Mouse (Mus musculus): Measurements from ENCODE around the gene Ccdc18. TPM values are rescaled to one million over a fixed set of nuclear protein-coding genes. Genes with fewer than 3 reads are reported as not detected.

Gene Ccdc18
- polyA plus RNA-seq, 1 experiment from 2014 or later: 2.4 TPM

- Histone ChIP-seq H3K4me3 (replicated peaks; ENCODE audit: low read length) (peak overlapping the region; percentile 88), H3K27me3 (ENCODE audit: control insufficient read depth, insufficient read depth, low read length) (no peaks in the 10 kb centered on the region), H3K9ac (peak overlapping the region; percentile 68), H3K27ac (peak overlapping the region; percentile 88), H3K9me3 (ENCODE audit: control insufficient read depth, low read length) (no peaks in the 10 kb centered on the region), H3K36me3 (replicated peaks; ENCODE audit: control insufficient read depth, insufficient read depth) (peaks cover 13% of the 10 kb centered on the region; the same call in 1 of the 2 replicates), H3K4me2 (replicated peaks) (peak overlapping the region; percentile 60), H3K4me1 (replicated peaks; ENCODE audit: control insufficient read depth, insufficient read depth, low read length) (peaks cover 3% of the 10 kb centered on the region)
- ATAC-seq (ENCODE audit: low FRiP score): peak; percentile 58
- DNase-seq (ENCODE audit: low spot score): peak; percentile 61
- under 1% methylated on average over 32 of the region's 32 CpGs for WGBS
These were observed 730 bp upstream of the Ccdc18 start for GRCm38 (mm10) chr5:108131849-108132440.

- Histone ChIP-seq H3K36me3 (replicated peaks; ENCODE audit: control insufficient read depth, insufficient read depth) (no peaks in the 10 kb centered on the region), H3K4me2 (replicated peaks) (no peak overlapping the region), H3K9ac (no peak overlapping the region), H3K27ac (no peak overlapping the region), H3K4me1 (replicated peaks; ENCODE audit: control insufficient read depth, insufficient read depth, low read length) (no peaks in the 10 kb centered on the region), H3K27me3 (ENCODE audit: control insufficient read depth, insufficient read depth, low read length) (no peaks in the 10 kb centered on the region), H3K4me3 (replicated peaks; ENCODE audit: low read length) (no peak overlapping the region), H3K9me3 (ENCODE audit: control insufficient read depth, low read length) (no peaks in the 10 kb centered on the region)
- 97% methylated on average over 1 of the region's 1 CpGs for WGBS
- DNase-seq (ENCODE audit: low spot score) (no peak), ATAC-seq (ENCODE audit: low FRiP score) (no peak)
These were observed 19.9 kb downstream of the Ccdc18 start for GRCm38 (mm10) chr5:108152592-108152991.

DNA sequence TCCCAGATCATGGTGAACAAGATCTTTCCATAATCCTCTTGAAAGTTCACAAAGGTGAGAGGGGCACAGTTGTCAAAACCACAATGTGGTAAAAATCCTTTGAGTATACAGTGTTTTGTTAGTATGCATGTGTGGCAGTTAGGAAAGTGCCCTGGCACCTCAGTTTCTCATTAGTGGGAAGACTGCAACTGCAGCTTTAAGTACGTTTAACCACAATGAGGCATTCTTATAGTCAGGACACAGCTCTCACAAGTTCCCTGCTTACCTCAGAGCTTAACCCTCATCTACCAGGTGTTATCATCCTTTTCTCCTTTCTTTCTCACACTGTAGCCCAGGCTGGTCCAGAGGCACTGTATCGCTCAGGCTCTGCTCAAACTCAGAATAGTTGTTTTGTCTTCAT lies 28.1 kb downstream of the Ccdc18 start:
- no peaks in the 10 kb centered on the region for H3K9me3 ChIP-seq (ENCODE audit: control insufficient read depth, low read length)
- no peak overlapping the region for H3K4me3 ChIP-seq (replicated peaks; ENCODE audit: low read length)
- DNase-seq (ENCODE audit: low spot score): no peak
- H3K36me3 ChIP-seq (replicated peaks; ENCODE audit: control insufficient read depth, insufficient read depth): no peaks in the 10 kb centered on the region
- H3K27ac ChIP-seq: no peak overlapping the region
- no peak for ATAC-seq (ENCODE audit: low FRiP score)
- no peaks in the 10 kb centered on the region for H3K27me3 ChIP-seq (ENCODE audit: control insufficient read depth, insufficient read depth, low read length)
- H3K4me1 ChIP-seq (replicated peaks; ENCODE audit: control insufficient read depth, insufficient read depth, low read length): no peaks in the 10 kb centered on the region
- WGBS: 85% methylated on average over 2 of the region's 2 CpGs
- H3K4me2 ChIP-seq (replicated peaks): no peak overlapping the region
- H3K9ac ChIP-seq: no peak overlapping the region

DNA sequence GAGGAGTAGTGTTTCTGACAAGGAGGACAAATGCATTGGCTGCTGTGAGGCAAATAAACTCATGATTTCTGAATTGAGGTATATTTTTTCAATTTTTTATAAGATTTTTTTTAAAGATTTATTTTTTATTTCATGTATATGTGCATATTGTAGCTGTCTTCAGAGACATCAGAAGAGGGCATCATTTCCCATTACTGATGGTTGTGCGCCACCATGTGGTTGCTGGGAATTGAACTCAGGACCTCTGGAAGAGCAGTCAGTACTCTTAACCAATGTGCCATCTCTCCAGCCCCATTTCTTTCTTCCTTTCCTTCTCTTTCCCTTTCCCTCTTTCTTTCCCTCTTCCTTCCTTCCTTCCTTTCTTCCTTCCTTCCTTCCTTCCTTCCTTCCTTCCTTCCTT lies 31.0 kb downstream of the Ccdc18 start:
- no peak for ATAC-seq (ENCODE audit: low FRiP score)
- DNase-seq (ENCODE audit: low spot score): peak; percentile 26
- Histone ChIP-seq H3K27me3 (ENCODE audit: control insufficient read depth, insufficient read depth, low read length) (no peaks in the 10 kb centered on the region), H3K4me3 (replicated peaks; ENCODE audit: low read length) (no peak overlapping the region), H3K9me3 (ENCODE audit: control insufficient read depth, low read length) (no peaks in the 10 kb centered on the region), H3K27ac (no peak overlapping the region), H3K4me1 (replicated peaks; ENCODE audit: control insufficient read depth, insufficient read depth, low read length) (no peaks in the 10 kb centered on the region), H3K4me2 (replicated peaks) (no peak overlapping the region), H3K36me3 (replicated peaks; ENCODE audit: control insufficient read depth, insufficient read depth) (no peaks in the 10 kb centered on the region), H3K9ac (no peak overlapping the region)
- WGBS: 23% methylated on average over 1 of the region's 1 CpGs

DNA sequence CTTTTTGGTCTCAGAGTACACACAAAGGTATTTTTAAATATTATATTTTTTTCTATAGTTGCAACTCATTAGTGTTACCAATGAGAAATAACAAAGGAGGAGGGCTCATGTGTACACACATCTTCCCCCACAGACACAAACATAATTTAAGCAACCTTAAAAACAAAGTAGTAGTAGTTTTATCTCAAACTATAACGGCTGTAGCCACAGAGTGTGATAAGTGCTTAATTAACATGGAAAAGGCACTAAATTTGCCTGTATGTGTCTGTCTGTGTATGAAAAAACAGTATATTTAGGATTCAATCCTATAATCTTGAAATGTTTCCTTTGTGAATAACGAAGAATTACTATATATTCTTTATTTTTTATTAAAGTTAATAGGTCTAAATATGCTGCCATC lies 51.4 kb downstream of the Ccdc18 start:
- Histone ChIP-seq H3K9ac (no peak overlapping the region), H3K4me2 (replicated peaks) (no peak overlapping the region), H3K27ac (no peak overlapping the region), H3K4me3 (replicated peaks; ENCODE audit: low read length) (no peak overlapping the region), H3K9me3 (ENCODE audit: control insufficient read depth, low read length) (no peaks in the 10 kb centered on the region), H3K36me3 (replicated peaks; ENCODE audit: control insufficient read depth, insufficient read depth) (no peaks in the 10 kb centered on the region), H3K4me1 (replicated peaks; ENCODE audit: control insufficient read depth, insufficient read depth, low read length) (no peaks in the 10 kb centered on the region), H3K27me3 (ENCODE audit: control insufficient read depth, insufficient read depth, low read length) (no peaks in the 10 kb centered on the region)
- ATAC-seq (ENCODE audit: low FRiP score): no peak
- DNase-seq (ENCODE audit: low spot score): no peak
- 93% methylated on average over 2 of the region's 2 CpGs for WGBS

DNA sequence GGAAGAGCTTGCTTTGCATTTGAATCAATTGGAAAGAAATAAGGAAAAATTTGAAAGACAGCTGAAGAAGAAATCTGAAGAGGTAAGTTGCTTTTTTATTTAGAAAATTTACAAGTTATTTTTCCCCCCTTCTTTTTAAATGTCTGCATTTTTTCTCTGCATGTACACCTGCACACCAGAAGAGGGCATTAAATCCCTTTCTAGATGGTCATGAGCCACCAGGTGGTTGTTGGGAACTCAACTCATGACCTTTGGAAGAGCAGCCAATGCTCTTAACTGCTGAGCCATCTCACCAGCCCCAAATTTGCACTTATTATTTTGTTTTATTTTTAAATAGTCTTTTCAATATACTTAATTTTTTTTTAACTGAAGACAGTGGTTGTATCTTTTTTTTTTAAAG lies 56.3 kb downstream of the Ccdc18 start:
- Histone ChIP-seq H3K9ac (no peak overlapping the region), H3K27ac (no peak overlapping the region), H3K27me3 (ENCODE audit: control insufficient read depth, insufficient read depth, low read length) (no peaks in the 10 kb centered on the region), H3K4me1 (replicated peaks; ENCODE audit: control insufficient read depth, insufficient read depth, low read length) (no peaks in the 10 kb centered on the region), H3K36me3 (replicated peaks; ENCODE audit: control insufficient read depth, insufficient read depth) (no peaks in the 10 kb centered on the region), H3K4me2 (replicated peaks) (no peak overlapping the region), H3K4me3 (replicated peaks; ENCODE audit: low read length) (no peak overlapping the region), H3K9me3 (ENCODE audit: control insufficient read depth, low read length) (no peaks in the 10 kb centered on the region)
- ATAC-seq (ENCODE audit: low FRiP score) (no peak), DNase-seq (ENCODE audit: low spot score) (no peak)

DNA sequence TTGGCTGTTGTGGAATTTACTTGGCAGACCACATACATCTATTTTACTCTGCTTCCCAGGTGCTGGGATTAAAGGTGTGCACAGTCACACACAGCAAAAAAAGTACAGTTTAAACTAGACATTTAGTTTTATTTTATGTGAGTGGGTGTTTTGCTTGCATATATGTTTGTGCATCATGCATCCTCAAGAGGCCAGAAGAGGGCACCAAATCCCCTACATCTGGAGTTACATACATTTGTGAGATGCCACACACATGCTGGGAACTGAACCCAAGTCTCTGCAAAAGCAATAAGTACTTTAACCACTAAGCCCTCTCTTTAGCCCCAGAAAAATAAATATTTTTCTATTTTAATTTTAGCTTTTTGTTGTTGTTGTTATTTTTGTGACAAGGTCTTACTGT lies 73.3 kb downstream of the Ccdc18 start:
- ATAC-seq (ENCODE audit: low FRiP score) (no peak), DNase-seq (ENCODE audit: low spot score) (no peak)
- no peaks in the 10 kb centered on the region for H3K9me3 ChIP-seq (ENCODE audit: control insufficient read depth, low read length)

GRCm38 (mm10) chr5:108211512-108211911 lies 78.8 kb downstream of the Ccdc18 start:
- Histone ChIP-seq H3K4me3 (replicated peaks; ENCODE audit: low read length) (no peak overlapping the region), H3K9ac (no peak overlapping the region)
- WGBS: 90% methylated on average over 4 of the region's 4 CpGs

More for the DNA sequence above, 73.3 kb downstream of the Ccdc18 start:
- Histone ChIP-seq H3K27ac (no peak overlapping the region), H3K4me2 (replicated peaks) (no peak overlapping the region), H3K36me3 (replicated peaks; ENCODE audit: control insufficient read depth, insufficient read depth) (no peaks in the 10 kb centered on the region), H3K9ac (no peak overlapping the region), H3K4me3 (replicated peaks; ENCODE audit: low read length) (no peak overlapping the region), H3K27me3 (ENCODE audit: control insufficient read depth, insufficient read depth, low read length) (no peaks in the 10 kb centered on the region), H3K4me1 (replicated peaks; ENCODE audit: control insufficient read depth, insufficient read depth, low read length) (no peaks in the 10 kb centered on the region)

GRCm38 (mm10) chr5:108214928-108215327 lies 82.3 kb downstream of the Ccdc18 start:
- H3K9me3 ChIP-seq (ENCODE audit: control insufficient read depth, low read length): no peaks in the 10 kb centered on the region
- H3K4me1 ChIP-seq (replicated peaks; ENCODE audit: control insufficient read depth, insufficient read depth, low read length): no peaks in the 10 kb centered on the region
- WGBS: 98% methylated on average over 2 of the region's 2 CpGs
- H3K36me3 ChIP-seq (replicated peaks; ENCODE audit: control insufficient read depth, insufficient read depth): no peaks in the 10 kb centered on the region
- H3K4me2 ChIP-seq (replicated peaks): no peak overlapping the region
- H3K27me3 ChIP-seq (ENCODE audit: control insufficient read depth, insufficient read depth, low read length): no peaks in the 10 kb centered on the region
- DNase-seq (ENCODE audit: low spot score): no peak
- no peak overlapping the region for H3K9ac ChIP-seq
- no peak overlapping the region for H3K27ac ChIP-seq
- H3K4me3 ChIP-seq (replicated peaks; ENCODE audit: low read length): no peak overlapping the region
- ATAC-seq (ENCODE audit: low FRiP score): no peak

More at GRCm38 (mm10) chr5:108211512-108211911, 78.8 kb downstream of the Ccdc18 start:
- Histone ChIP-seq H3K4me1 (replicated peaks; ENCODE audit: control insufficient read depth, insufficient read depth, low read length) (no peaks in the 10 kb centered on the region), H3K36me3 (replicated peaks; ENCODE audit: control insufficient read depth, insufficient read depth) (no peaks in the 10 kb centered on the region), H3K27ac (no peak overlapping the region), H3K9me3 (ENCODE audit: control insufficient read depth, low read length) (no peaks in the 10 kb centered on the region), H3K27me3 (ENCODE audit: control insufficient read depth, insufficient read depth, low read length) (no peaks in the 10 kb centered on the region), H3K4me2 (replicated peaks) (no peak overlapping the region)
- no peak for DNase-seq (ENCODE audit: low spot score)
- no peak for ATAC-seq (ENCODE audit: low FRiP score)

GRCm38 (mm10) chr5:108224077-108224476 lies 91.4 kb downstream of the Ccdc18 start:
- no peak overlapping the region for H3K4me2 ChIP-seq (replicated peaks)
- H3K4me1 ChIP-seq (replicated peaks; ENCODE audit: control insufficient read depth, insufficient read depth, low read length): no peaks in the 10 kb centered on the region
- no peaks in the 10 kb centered on the region for H3K9me3 ChIP-seq (ENCODE audit: control insufficient read depth, low read length)
- no peak overlapping the region for H3K9ac ChIP-seq
- ATAC-seq (ENCODE audit: low FRiP score): no peak
- DNase-seq (ENCODE audit: low spot score): no peak
- no peak overlapping the region for H3K4me3 ChIP-seq (replicated peaks; ENCODE audit: low read length)
- H3K27me3 ChIP-seq (ENCODE audit: control insufficient read depth, insufficient read depth, low read length): no peaks in the 10 kb centered on the region
- H3K27ac ChIP-seq: no peak overlapping the region
- no peaks in the 10 kb centered on the region for H3K36me3 ChIP-seq (replicated peaks; ENCODE audit: control insufficient read depth, insufficient read depth)

Measured in hindbrain, embryonic 14.5 days (tissue).